Mouse (Mus musculus): Measurements from ENCODE around the gene 1700061G19Rik. TPM values are rescaled to one million over a fixed set of nuclear protein-coding genes. Genes with fewer than 3 reads are reported as not detected.

1700061G19Rik gene
- polyA plus RNA-seq, 1 experiment from 2014 or later = 0.41 TPM

- no peaks in the 10 kb centered on the region for H3K4me1 ChIP-seq (replicated peaks; ENCODE audit: control insufficient read depth, insufficient read depth, low read length)
- peak overlapping the region; percentile 19; the same call in 1 of the 2 replicates for H3K4me2 ChIP-seq (replicated peaks)
- no peak overlapping the region for H3K4me3 ChIP-seq (replicated peaks; ENCODE audit: low read length)
- no peak overlapping the region for H3K9ac ChIP-seq
- H3K36me3 ChIP-seq (replicated peaks; ENCODE audit: control insufficient read depth, insufficient read depth) = no peaks in the 10 kb centered on the region
- no peak for ATAC-seq (ENCODE audit: low FRiP score)
- WGBS = 52% methylated on average over 17 of the region's 17 CpGs
- H3K9me3 ChIP-seq (ENCODE audit: control insufficient read depth, low read length) = 0 out of 2 replicates have a peak, but pooled peaks cover 3% of the 10 kb centered on the region
- no peak overlapping the region for H3K27ac ChIP-seq
- H3K27me3 ChIP-seq (ENCODE audit: control insufficient read depth, insufficient read depth, low read length) = no peaks in the 10 kb centered on the region
- no peak for DNase-seq (ENCODE audit: low spot score)
Measured at GRCm38 (mm10) chr17:56883612-56884011, 8.3 kb downstream of the 1700061G19Rik start.

GRCm38 (mm10) chr17:56884331-56884730 lies 9.1 kb downstream of the 1700061G19Rik start:
- H3K4me3 ChIP-seq (replicated peaks; ENCODE audit: low read length) = no peak overlapping the region
- no peaks in the 10 kb centered on the region for H3K27me3 ChIP-seq (ENCODE audit: control insufficient read depth, insufficient read depth, low read length)
- H3K9me3 ChIP-seq (ENCODE audit: control insufficient read depth, low read length) = 0 out of 2 replicates have a peak, but pooled peaks cover 6% of the 10 kb centered on the region
- no peaks in the 10 kb centered on the region for H3K4me1 ChIP-seq (replicated peaks; ENCODE audit: control insufficient read depth, insufficient read depth, low read length)
- no peak for ATAC-seq (ENCODE audit: low FRiP score)
- H3K9ac ChIP-seq = no peak overlapping the region
- DNase-seq (ENCODE audit: low spot score) = no peak
- H3K36me3 ChIP-seq (replicated peaks; ENCODE audit: control insufficient read depth, insufficient read depth) = 0 out of 2 replicates have a peak, but pooled peaks cover under 1% of the 10 kb centered on the region
- H3K27ac ChIP-seq = no peak overlapping the region
- 78% methylated on average over 5 of the region's 5 CpGs for WGBS
- no peak overlapping the region for H3K4me2 ChIP-seq (replicated peaks)

GRCm38 (mm10) chr17:56884809-56885208 lies 9.5 kb downstream of the 1700061G19Rik start:
- H3K4me2 ChIP-seq (replicated peaks) = no peak overlapping the region
- 0 out of 2 replicates have a peak, but pooled peaks cover 6% of the 10 kb centered on the region for H3K9me3 ChIP-seq (ENCODE audit: control insufficient read depth, low read length)
- DNase-seq (ENCODE audit: low spot score) = no peak
- H3K9ac ChIP-seq = no peak overlapping the region
- no peaks in the 10 kb centered on the region for H3K4me1 ChIP-seq (replicated peaks; ENCODE audit: control insufficient read depth, insufficient read depth, low read length)
- H3K27ac ChIP-seq = no peak overlapping the region
- H3K27me3 ChIP-seq (ENCODE audit: control insufficient read depth, insufficient read depth, low read length) = no peaks in the 10 kb centered on the region
- 91% methylated on average over 17 of the region's 17 CpGs for WGBS
- H3K4me3 ChIP-seq (replicated peaks; ENCODE audit: low read length) = no peak overlapping the region
- peaks cover 5% of the 10 kb centered on the region; the same call in 1 of the 2 replicates for H3K36me3 ChIP-seq (replicated peaks; ENCODE audit: control insufficient read depth, insufficient read depth)
- ATAC-seq (ENCODE audit: low FRiP score) = no peak

- ATAC-seq (ENCODE audit: low FRiP score) (no peak), DNase-seq (ENCODE audit: low spot score) (no peak)
- Histone ChIP-seq H3K9ac (no peak overlapping the region), H3K27ac (no peak overlapping the region), H3K4me3 (replicated peaks; ENCODE audit: low read length) (no peak overlapping the region), H3K27me3 (ENCODE audit: control insufficient read depth, insufficient read depth, low read length) (no peaks in the 10 kb centered on the region), H3K9me3 (ENCODE audit: control insufficient read depth, low read length) (0 out of 2 replicates have a peak, but pooled peaks cover 6% of the 10 kb centered on the region), H3K4me2 (replicated peaks) (no peak overlapping the region), H3K36me3 (replicated peaks; ENCODE audit: control insufficient read depth, insufficient read depth) (peaks cover 32% of the 10 kb centered on the region), H3K4me1 (replicated peaks; ENCODE audit: control insufficient read depth, insufficient read depth, low read length) (no peaks in the 10 kb centered on the region)
- WGBS = 91% methylated on average over 2 of the region's 3 CpGs
Measured at GRCm38 (mm10) chr17:56888050-56888449, 12.8 kb downstream of the 1700061G19Rik start.

- WGBS = 96% methylated on average over 2 of the region's 2 CpGs
- peaks cover 52% of the 10 kb centered on the region for H3K36me3 ChIP-seq (replicated peaks; ENCODE audit: control insufficient read depth, insufficient read depth)
- no peak overlapping the region for H3K27ac ChIP-seq
- no peak overlapping the region for H3K9ac ChIP-seq
- H3K4me2 ChIP-seq (replicated peaks) = no peak overlapping the region
- ATAC-seq (ENCODE audit: low FRiP score) = no peak
- H3K9me3 ChIP-seq (ENCODE audit: control insufficient read depth, low read length) = 0 out of 2 replicates have a peak, but pooled peaks cover 6% of the 10 kb centered on the region
- no peak overlapping the region for H3K4me3 ChIP-seq (replicated peaks; ENCODE audit: low read length)
- no peak for DNase-seq (ENCODE audit: low spot score)
- H3K27me3 ChIP-seq (ENCODE audit: control insufficient read depth, insufficient read depth, low read length) = no peaks in the 10 kb centered on the region
- H3K4me1 ChIP-seq (replicated peaks; ENCODE audit: control insufficient read depth, insufficient read depth, low read length) = no peaks in the 10 kb centered on the region
Measured at GRCm38 (mm10) chr17:56890018-56890417, 14.7 kb downstream of the 1700061G19Rik start.

GRCm38 (mm10) chr17:56895368-56895918 lies 20.2 kb downstream of the 1700061G19Rik start:
- Histone ChIP-seq H3K4me3 (replicated peaks; ENCODE audit: low read length) (no peak overlapping the region), H3K4me1 (replicated peaks; ENCODE audit: control insufficient read depth, insufficient read depth, low read length) (peaks cover 16% of the 10 kb centered on the region; the same call in 1 of the 2 replicates), H3K9me3 (ENCODE audit: control insufficient read depth, low read length) (no peaks in the 10 kb centered on the region), H3K36me3 (replicated peaks; ENCODE audit: control insufficient read depth, insufficient read depth) (peaks cover 88% of the 10 kb centered on the region), H3K4me2 (replicated peaks) (no peak overlapping the region), H3K27me3 (ENCODE audit: control insufficient read depth, insufficient read depth, low read length) (no peaks in the 10 kb centered on the region), H3K9ac (no peak overlapping the region), H3K27ac (no peak overlapping the region)
- WGBS = 92% methylated on average over 9 of the region's 9 CpGs
- ATAC-seq (ENCODE audit: low FRiP score) (no peak), DNase-seq (ENCODE audit: low spot score) (no peak)

GRCm38 (mm10) chr17:56896513-56897129 lies 21.3 kb downstream of the 1700061G19Rik start:
- H3K9ac ChIP-seq = 0 out of 2 replicates have a peak overlapping the region, but pooled peaks have one; percentile 7

GRCm38 (mm10) chr17:56897630-56898195 lies 22.4 kb downstream of the 1700061G19Rik start:
- Histone ChIP-seq H3K27ac (peak overlapping the region; percentile 20; the same call in 1 of the 2 replicates), H3K27me3 (ENCODE audit: control insufficient read depth, insufficient read depth, low read length) (no peaks in the 10 kb centered on the region), H3K9me3 (ENCODE audit: control insufficient read depth, low read length) (no peaks in the 10 kb centered on the region), H3K36me3 (replicated peaks; ENCODE audit: control insufficient read depth, insufficient read depth) (peaks cover 93% of the 10 kb centered on the region), H3K4me2 (replicated peaks) (no peak overlapping the region), H3K4me3 (replicated peaks; ENCODE audit: low read length) (no peak overlapping the region), H3K9ac (no peak overlapping the region), H3K4me1 (replicated peaks; ENCODE audit: control insufficient read depth, insufficient read depth, low read length) (peaks cover 16% of the 10 kb centered on the region; the same call in 1 of the 2 replicates)
- peak; percentile 66 for DNase-seq (ENCODE audit: low spot score)
- peak; percentile 64 for ATAC-seq (ENCODE audit: low FRiP score)
- 81% methylated on average over 7 of the region's 7 CpGs for WGBS

More at GRCm38 (mm10) chr17:56896513-56897129, 21.3 kb downstream of the 1700061G19Rik start:
- Histone ChIP-seq H3K36me3 (replicated peaks; ENCODE audit: control insufficient read depth, insufficient read depth) (peaks cover 93% of the 10 kb centered on the region), H3K4me1 (replicated peaks; ENCODE audit: control insufficient read depth, insufficient read depth, low read length) (peaks cover 16% of the 10 kb centered on the region; the same call in 1 of the 2 replicates), H3K9me3 (ENCODE audit: control insufficient read depth, low read length) (no peaks in the 10 kb centered on the region), H3K4me3 (replicated peaks; ENCODE audit: low read length) (no peak overlapping the region), H3K4me2 (replicated peaks) (no peak overlapping the region), H3K27ac (peak overlapping the region; percentile 57; the same call in 1 of the 2 replicates), H3K27me3 (ENCODE audit: control insufficient read depth, insufficient read depth, low read length) (no peaks in the 10 kb centered on the region)
- 46% methylated on average over 6 of the region's 6 CpGs for WGBS
- DNase-seq (ENCODE audit: low spot score) (no peak), ATAC-seq (ENCODE audit: low FRiP score) (peak; percentile 42)

- Histone ChIP-seq H3K36me3 (replicated peaks; ENCODE audit: control insufficient read depth, insufficient read depth) (peaks cover 80% of the 10 kb centered on the region), H3K4me1 (replicated peaks; ENCODE audit: control insufficient read depth, insufficient read depth, low read length) (0 out of 2 replicates have a peak, but pooled peaks cover under 1% of the 10 kb centered on the region), H3K27ac (no peak overlapping the region), H3K9me3 (ENCODE audit: control insufficient read depth, low read length) (no peaks in the 10 kb centered on the region), H3K27me3 (ENCODE audit: control insufficient read depth, insufficient read depth, low read length) (no peaks in the 10 kb centered on the region), H3K9ac (no peak overlapping the region), H3K4me3 (replicated peaks; ENCODE audit: low read length) (no peak overlapping the region), H3K4me2 (replicated peaks) (no peak overlapping the region)
- DNase-seq (ENCODE audit: low spot score) (no peak), ATAC-seq (ENCODE audit: low FRiP score) (no peak)
- 74% methylated on average over 5 of the region's 5 CpGs for WGBS
Measured at GRCm38 (mm10) chr17:56902698-56903097, 27.4 kb downstream of the 1700061G19Rik start.

All from hindbrain, embryonic 14.5 days (tissue).